In the genomic region with DNA sequence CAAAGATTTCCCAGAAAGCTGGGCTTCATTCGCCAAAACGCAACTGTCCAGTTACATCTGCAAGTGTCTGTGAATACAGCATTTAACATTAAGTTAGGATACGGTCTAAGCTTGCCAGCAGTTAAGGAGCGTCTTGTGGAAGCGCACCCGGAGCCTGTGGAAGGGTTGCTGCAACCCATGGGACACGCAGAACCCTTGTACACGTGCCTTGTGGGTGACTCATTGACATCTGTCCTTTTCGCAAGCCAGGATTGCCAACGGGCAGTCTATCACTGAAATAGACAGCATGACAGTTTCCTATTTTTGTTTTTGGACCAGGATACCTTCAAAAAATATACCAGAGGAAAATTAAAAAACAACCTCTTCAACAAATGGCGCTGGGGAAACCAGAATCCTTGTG, we compare ENCODE assay signal across 19 mouse cellular contexts.
"Had no signal": no experiment of that assay in that cellular context is flagged by ENCODE, and none has a peak within 500 bp of the region (broad histone marks: within the 10 kb centered on the region; RNA-seq: fewer than 3 reads in every experiment).

No protein-coding gene starts in this region.

- H3K27ac ChIP-seq: kidney, postnatal 0 days; limb, embryonic 12.5 days; limb, embryonic 15.5 days; liver, embryonic 14.5 days; midbrain, embryonic 15.5 days; neural tube, embryonic 12.5 days; neural tube, embryonic 15.5 days had no signal

- H3K4me1 ChIP-seq: limb, embryonic 12.5 days; limb, embryonic 15.5 days; midbrain, embryonic 15.5 days; neural tube, embryonic 12.5 days had no signal

- H3K9ac ChIP-seq: limb, embryonic 12.5 days; limb, embryonic 15.5 days; liver, embryonic 14.5 days; liver, postnatal 0 days; lung, embryonic 14.5 days; midbrain, embryonic 15.5 days; neural tube, embryonic 12.5 days; neural tube, embryonic 15.5 days had no signal

- H3K4me2 ChIP-seq: limb, embryonic 12.5 days; limb, embryonic 15.5 days; liver, embryonic 11.5 days; lung, embryonic 14.5 days; midbrain, embryonic 11.5 days; midbrain, embryonic 15.5 days; neural tube, embryonic 12.5 days; neural tube, embryonic 15.5 days had no signal

- H3K4me3 ChIP-seq: limb, embryonic 12.5 days; limb, embryonic 15.5 days; midbrain, embryonic 15.5 days; neural tube, embryonic 12.5 days; neural tube, embryonic 15.5 days had no signal

- H3K9me3 ChIP-seq: limb, embryonic 12.5 days; limb, embryonic 15.5 days; midbrain, embryonic 15.5 days; neural tube, embryonic 12.5 days; neural tube, embryonic 15.5 days had no signal

- DNase-seq: kidney, adult 2 months; kidney, postnatal 25 days; left cerebral cortex, postnatal 4 days; liver, postnatal 0 days; lung, embryonic 14.5 days; right cerebral cortex, adult 18-20 months; right cerebral cortex, postnatal 25 days; thymus, adult 18-20 months; thymus, postnatal 36 days had no signal

- ATAC-seq: liver, postnatal 0 days; lung, postnatal 0 days; midbrain, embryonic 15.5 days had no signal

- H3K36me3 ChIP-seq: limb, embryonic 12.5 days; limb, embryonic 15.5 days; midbrain, embryonic 15.5 days; neural tube, embryonic 12.5 days; neural tube, embryonic 15.5 days had no signal

- H3K27me3 ChIP-seq: limb, embryonic 12.5 days; limb, embryonic 15.5 days; midbrain, embryonic 15.5 days; neural tube, embryonic 12.5 days; neural tube, embryonic 15.5 days had no signal
